Mouse (Mus musculus) testis, adult 2 months (tissue): ENCODE measurements around the gene Bahcc1. TPM values are rescaled to one million over a fixed set of nuclear protein-coding genes. Genes with fewer than 3 reads are reported as not detected.

ENCODE experiments used
- H3K27ac ChIP-seq: fragments of 200-500 bp; 2 replicates; pipeline ENCODE4 v1.5.1; 2012; ENCODE audit warnings: low read depth, low read length; ENCODE audit not compliant: control insufficient read depth, insufficient read depth
- H3K27me3 ChIP-seq: fragments of 200-500 bp; 2 replicates; pipeline ENCODE4 v1.6.1; 2012; ENCODE audit warnings: mild to moderate bottlenecking, low read length, moderate library complexity; ENCODE audit not compliant: control insufficient read depth, insufficient read depth
- H3K36me3 ChIP-seq: fragments of 200-500 bp; 2 replicates; pipeline ENCODE4 v1.6.1; 2012; ENCODE audit warnings: mild to moderate bottlenecking, low read length; ENCODE audit not compliant: control insufficient read depth, insufficient read depth
- H3K4me1 ChIP-seq: fragments of 200-500 bp; 2 replicates; pipeline ENCODE4 v1.6.1; 2012; ENCODE audit warnings: low read length; ENCODE audit not compliant: control insufficient read depth, insufficient read depth
- H3K4me3 ChIP-seq: fragments of 200-500 bp; 2 replicates; pipeline ENCODE4 v1.5.1; 2012; ENCODE audit warnings: low read depth, mild to moderate bottlenecking, low read length, moderate library complexity, mixed read lengths; ENCODE audit not compliant: control insufficient read depth
- CTCF ChIP-seq: fragments of 200-500 bp; IDR thresholded peaks from 2 replicates; pipeline ENCODE4 v1.5.1; 2012; ENCODE audit warnings: low read depth, mild to moderate bottlenecking, inconsistent platforms, low read length, moderate library complexity; ENCODE audit not compliant: control insufficient read depth, insufficient read depth, insufficient replicate concordance
- POLR2A ChIP-seq: fragments of 200-500 bp; IDR thresholded peaks from 2 replicates; pipeline ENCODE4 v1.6.1; 2012; ENCODE audit warnings: low read depth, mild to moderate bottlenecking, inconsistent platforms, low read length, moderate library complexity; ENCODE audit not compliant: control insufficient read depth
- polyA plus RNA-seq: library from polyadenylated mRNA; depleted of rRNA; stranded (reverse); fragments of >200 nt; gene quantifications from 2 replicates; pipeline ENCODE4 v1.2.3, GENCODE M21; 2012

Bahcc1 gene
- polyA plus RNA-seq, 1 experiment = 2.9 TPM

DNA sequence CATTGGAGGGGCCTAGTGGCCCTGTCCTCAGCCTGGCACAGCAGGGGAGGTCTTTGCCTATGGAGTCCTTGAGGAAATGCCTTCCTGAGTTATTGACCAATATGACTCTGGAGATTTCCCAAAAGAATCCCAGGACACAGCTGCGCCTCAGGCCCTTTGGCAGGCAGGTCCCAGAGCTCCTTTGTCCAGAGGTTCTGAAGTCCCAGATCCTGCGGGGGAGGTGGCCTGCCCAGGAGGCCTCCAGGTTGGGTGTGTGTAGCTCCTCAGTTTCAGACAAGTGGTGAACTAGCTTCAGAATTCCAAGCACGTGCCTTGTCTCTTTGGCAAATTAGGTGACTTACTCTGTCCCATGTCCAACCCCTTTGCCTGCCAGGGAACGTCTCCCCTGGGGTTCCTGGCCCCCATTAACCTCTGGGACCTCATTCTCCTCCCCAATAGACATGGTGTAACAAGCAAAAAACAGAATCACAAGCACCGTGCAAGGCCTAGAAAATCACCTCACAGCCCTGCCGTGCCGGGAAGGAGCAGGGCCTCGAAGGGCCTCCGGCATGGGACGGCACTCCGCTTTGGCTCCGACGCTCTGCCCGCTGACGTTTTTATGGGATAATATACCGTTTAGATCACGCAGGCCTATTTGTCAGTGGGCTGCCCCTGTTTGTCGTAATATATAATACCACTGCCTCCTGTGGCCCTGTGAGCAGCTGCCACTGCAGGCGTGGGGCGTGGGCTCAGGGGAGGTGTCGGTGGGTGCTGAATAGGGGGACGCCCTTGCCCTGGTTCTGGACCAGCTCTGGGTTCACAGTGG lies 10.2 kb downstream of the Bahcc1 start:
- H3K4me3 ChIP-seq = no peak overlapping the region
- no peak overlapping the region for H3K27ac ChIP-seq
- H3K27me3 ChIP-seq = no peaks in the 10 kb centered on the region
- TF ChIP-seq POLR2A (no peak), CTCF (no peak)
- peaks cover 18% of the 10 kb centered on the region for H3K4me1 ChIP-seq
- H3K36me3 ChIP-seq = no peaks in the 10 kb centered on the region

DNA sequence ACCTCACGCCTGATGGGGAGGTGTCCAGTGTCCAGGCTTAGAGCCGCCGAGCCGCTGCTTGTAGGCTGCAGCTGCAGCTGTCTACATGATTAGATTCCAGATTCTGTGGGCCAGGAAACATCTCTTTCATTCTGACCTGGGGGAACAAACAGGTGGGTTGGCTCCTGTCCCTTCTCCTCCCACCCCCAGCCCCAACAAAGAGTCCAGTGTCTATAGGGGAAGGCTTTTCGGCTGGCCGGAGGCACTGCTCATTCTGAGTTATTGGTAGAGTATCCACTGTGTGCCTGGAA lies 10.7 kb downstream of the Bahcc1 start:
- H3K36me3 ChIP-seq = no peaks in the 10 kb centered on the region
- H3K27me3 ChIP-seq = no peaks in the 10 kb centered on the region
- TF ChIP-seq CTCF = no peak
- H3K4me1 ChIP-seq = peaks cover 18% of the 10 kb centered on the region
- no peak overlapping the region for H3K27ac ChIP-seq
- no peak overlapping the region for H3K4me3 ChIP-seq

DNA sequence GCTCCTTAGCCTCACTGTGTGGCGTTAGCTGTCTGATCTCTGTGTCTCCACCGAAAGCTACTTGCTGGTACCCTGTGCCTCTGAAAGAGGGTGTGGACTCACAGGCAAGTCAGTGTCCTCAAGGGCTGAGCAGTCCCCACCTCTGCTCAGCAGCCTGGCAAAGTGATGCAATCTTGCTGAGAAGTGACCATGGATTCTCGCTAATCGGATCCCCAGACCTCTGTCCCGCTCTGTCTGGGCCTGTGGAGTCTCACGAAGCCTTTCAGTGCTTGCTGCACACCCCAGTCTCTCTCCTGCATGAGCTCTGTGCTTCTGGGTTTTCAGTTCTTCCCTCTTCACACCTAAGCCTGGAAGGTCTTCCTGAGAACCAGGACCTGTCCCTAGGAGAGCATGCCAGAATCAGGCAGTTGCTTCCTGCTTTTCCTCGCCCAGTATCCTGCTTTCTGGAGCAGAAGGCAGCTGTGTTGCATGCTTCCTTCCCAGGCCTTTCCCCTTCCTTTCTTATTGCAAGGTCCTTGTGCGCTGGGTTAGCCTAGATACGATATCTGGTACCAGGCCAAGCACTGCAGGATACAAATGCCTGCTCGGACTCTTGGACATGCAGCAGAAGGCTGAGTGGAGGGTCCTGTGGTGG lies 15.5 kb downstream of the Bahcc1 start:
- Histone ChIP-seq H3K27me3 (no peaks in the 10 kb centered on the region), H3K36me3 (no peaks in the 10 kb centered on the region), H3K4me3 (no peak overlapping the region), H3K4me1 (peaks cover 5% of the 10 kb centered on the region), H3K27ac (no peak overlapping the region)
- TF ChIP-seq CTCF (no peak), POLR2A (no peak)

DNA sequence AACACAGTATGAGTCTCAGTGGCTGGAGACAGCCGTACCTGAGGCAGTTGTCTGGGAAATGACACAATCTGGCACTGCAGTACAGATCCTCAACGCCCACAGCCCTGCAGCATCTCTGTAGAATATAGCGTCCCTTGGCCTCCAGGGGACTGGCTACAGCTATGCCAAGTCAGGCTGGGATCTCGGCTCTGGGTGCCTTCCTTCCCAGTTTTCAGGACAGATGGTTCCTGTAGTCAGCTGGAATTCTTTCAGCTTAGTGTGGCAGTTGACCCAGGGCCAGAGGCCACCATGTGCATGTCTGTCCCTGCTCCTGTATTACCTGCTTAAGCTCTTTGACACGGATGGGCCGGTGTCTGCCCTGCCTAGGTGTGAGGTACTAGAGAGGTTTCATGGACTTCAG lies 16.2 kb downstream of the Bahcc1 start:
- no peak overlapping the region for H3K4me3 ChIP-seq
- TF ChIP-seq CTCF = no peak
- no peak for TF ChIP-seq POLR2A
- no peak overlapping the region for H3K27ac ChIP-seq
- H3K4me1 ChIP-seq = peaks cover 5% of the 10 kb centered on the region
- H3K36me3 ChIP-seq = no peaks in the 10 kb centered on the region
- H3K27me3 ChIP-seq = no peaks in the 10 kb centered on the region

DNA sequence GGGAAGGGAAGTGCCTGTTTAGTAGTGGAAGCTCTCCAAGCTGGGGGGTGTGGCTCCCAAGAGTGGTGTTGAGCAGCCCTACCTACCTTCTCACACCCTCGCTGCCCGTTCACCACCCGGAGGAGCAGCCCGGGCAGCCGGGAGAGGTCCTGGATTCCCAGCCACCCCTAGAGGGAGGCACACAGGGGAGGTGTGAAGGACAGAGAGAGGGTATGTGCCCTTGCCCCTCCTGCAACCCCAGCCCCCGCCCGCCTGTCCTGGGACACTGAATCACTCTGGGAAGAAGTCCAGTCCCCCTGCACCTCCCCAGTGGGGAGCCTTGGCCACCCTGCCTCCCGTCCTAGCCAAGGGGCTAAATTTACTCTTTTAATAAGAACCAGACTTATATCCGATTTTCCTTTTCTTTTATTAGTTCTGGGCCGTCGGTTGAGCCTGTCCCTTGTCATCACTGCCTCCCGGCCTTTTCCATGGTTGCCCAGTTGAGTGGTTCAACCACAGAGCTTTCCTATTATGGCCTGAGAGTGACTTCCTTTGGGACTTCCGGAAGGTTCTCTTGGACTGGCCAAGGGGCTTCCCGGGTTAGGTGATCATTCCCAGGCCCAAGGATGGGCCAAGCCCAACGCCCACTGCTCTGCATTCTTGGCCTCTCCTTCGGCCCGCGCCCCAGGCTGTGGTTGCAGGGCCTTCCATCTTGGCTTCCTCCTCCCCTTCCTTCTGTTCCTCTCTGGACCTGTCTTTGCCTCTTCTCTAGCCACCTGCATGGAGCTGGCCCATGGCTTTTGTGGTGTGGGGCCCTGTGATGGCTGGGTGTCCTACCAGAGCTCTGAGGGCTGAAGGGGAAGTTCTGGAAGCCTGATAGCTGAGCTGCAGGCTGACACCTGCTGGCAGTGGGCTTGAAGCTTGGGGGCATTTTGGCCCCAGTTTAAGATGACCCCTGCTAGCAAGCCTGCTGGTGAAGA lies 18.5 kb downstream of the Bahcc1 start:
- Histone ChIP-seq H3K27ac (no peak overlapping the region), H3K4me1 (peaks cover 10% of the 10 kb centered on the region), H3K36me3 (no peaks in the 10 kb centered on the region), H3K27me3 (no peaks in the 10 kb centered on the region), H3K4me3 (no peak overlapping the region)
- no peak for TF ChIP-seq POLR2A
- no peak for TF ChIP-seq CTCF

DNA sequence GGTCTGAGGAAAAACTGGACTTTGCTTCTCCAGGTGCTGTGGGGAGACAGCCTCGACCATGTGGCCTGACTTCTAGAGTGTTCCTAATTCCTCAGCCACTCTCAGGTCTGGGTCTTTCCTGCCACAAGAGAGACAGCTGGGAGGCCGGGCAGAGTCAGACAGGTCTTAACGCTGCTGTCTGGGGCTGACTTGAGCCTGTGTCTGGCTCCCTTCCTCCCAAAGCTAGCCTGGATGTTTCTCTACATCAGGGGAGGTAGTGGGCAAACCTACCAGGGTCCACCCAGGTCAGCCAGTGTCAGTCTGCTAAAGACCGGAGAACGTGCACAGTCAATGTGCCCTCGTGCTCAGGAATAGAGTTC lies 19.2 kb downstream of the Bahcc1 start:
- TF ChIP-seq CTCF (no peak), POLR2A (no peak)
- Histone ChIP-seq H3K27me3 (no peaks in the 10 kb centered on the region), H3K4me1 (peaks cover 10% of the 10 kb centered on the region), H3K36me3 (no peaks in the 10 kb centered on the region), H3K4me3 (no peak overlapping the region), H3K27ac (no peak overlapping the region)

DNA sequence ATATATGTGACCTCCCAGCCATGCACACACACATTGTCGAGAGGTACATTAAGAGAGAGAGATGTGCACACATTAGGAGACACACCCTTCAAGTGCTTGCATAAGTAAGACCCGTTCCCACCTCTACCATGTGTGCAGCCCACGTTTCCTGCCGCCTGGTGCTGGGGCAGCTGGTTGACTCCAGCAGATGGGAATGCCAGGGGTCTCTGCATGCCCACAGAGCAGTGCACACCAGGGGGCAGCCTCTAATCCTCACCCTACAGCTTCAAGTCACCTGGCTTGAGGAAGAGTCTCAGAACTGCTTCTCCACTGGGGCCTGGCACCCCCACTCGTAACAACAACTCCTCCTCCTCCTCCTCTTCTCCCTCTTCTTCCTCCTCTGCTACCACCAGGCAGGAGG lies 19.7 kb downstream of the Bahcc1 start:
- H3K27me3 ChIP-seq = no peaks in the 10 kb centered on the region
- H3K4me3 ChIP-seq = no peak overlapping the region
- no peaks in the 10 kb centered on the region for H3K36me3 ChIP-seq
- H3K27ac ChIP-seq = no peak overlapping the region; the same call in 1 of the 2 replicates
- TF ChIP-seq POLR2A (no peak), CTCF (no peak)
- peaks cover 10% of the 10 kb centered on the region for H3K4me1 ChIP-seq
